Mouse (Mus musculus): Measurements from ENCODE around the gene Plbd2.

DNA sequence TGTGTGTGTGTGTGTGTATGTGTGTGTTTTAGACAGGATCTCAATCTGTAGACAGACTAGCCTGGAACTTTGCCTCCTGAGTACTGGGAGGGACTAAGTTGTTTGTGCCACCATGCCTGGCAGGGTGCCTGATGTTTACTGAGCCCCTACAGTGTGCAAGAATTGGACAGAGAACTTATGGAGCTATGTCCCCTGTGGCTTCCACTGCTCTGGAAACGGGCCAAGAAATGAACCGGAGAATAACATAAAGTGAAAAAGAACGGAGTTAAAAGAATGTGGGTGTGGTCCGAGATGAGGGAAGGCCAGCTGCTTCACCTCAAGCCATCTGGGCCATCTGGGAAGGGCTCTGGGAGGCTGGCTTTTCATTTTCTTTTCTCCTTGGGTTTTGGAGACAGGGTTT lies 11.3 kb upstream of the Plbd2 start:
- TF ChIP-seq E2F4 (IDR thresholded peaks at IDR 0.05; ENCODE audit: insufficient read depth) = no peak
- TF ChIP-seq POLR2A (IDR thresholded peaks at IDR 0.05; ENCODE audit: insufficient read length, low read depth) = no peak
- TF ChIP-seq MAX (IDR thresholded peaks at IDR 0.05; ENCODE audit: low read depth) = no peak
- no peak for TF ChIP-seq USF1 (IDR thresholded peaks at IDR 0.05; ENCODE audit: low read depth)
